Mouse (Mus musculus): Measurements from ENCODE around the gene Dock4. TPM values are rescaled to one million over a fixed set of nuclear protein-coding genes. Genes with fewer than 3 reads are reported as not detected.

The Dock4 gene
- polyA plus RNA-seq, 2 experiments, result 7.7 to 12.2 TPM

DNA sequence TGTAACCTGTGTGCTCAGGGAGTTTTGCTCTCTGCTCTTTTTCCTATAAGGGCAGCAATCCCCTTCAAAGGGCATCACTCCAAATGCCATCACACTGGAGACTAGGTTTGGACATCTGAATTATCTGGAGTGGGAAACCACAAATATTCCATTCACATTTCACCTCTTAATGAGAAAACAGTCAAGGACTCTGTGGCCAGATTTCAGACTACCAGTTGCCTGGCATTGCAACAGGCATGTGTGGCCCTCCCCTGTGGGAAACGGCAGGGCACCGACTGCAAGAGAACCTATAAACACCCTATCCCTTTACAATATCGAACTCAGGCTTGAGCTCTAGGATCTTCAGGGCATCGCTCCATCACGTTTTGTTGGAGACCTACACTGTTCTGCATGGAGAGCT, 448.9 kb downstream of the Dock4 start:
- no peak for ATAC-seq (ENCODE audit: low FRiP score, low read depth)
- H3K9ac ChIP-seq (ENCODE audit: low read depth, low read length, severe bottlenecking), result no peak overlapping the region
- no peak overlapping the region for H3K4me2 ChIP-seq (replicated peaks; ENCODE audit: low read depth, low read length, severe bottlenecking)
- WGBS, result 78% methylated on average over 5 of the region's 5 CpGs
- H3K27ac ChIP-seq (replicated peaks; ENCODE audit: low read depth, low read length), result no peak overlapping the region
- H3K36me3 ChIP-seq (ENCODE audit: control insufficient read depth, insufficient read depth, low read length), result no peaks in the 10 kb centered on the region
- H3K9me3 ChIP-seq (ENCODE audit: control insufficient read depth, low read length), result no peaks in the 10 kb centered on the region
- no peaks in the 10 kb centered on the region for H3K27me3 ChIP-seq (ENCODE audit: control insufficient read depth, insufficient read depth, low read length)
- no peak for DNase-seq (ENCODE audit: low spot score)
- H3K4me1 ChIP-seq (ENCODE audit: control insufficient read depth, insufficient read depth, low read length), result no peaks in the 10 kb centered on the region
- H3K4me3 ChIP-seq (replicated peaks; ENCODE audit: low read length), result no peak overlapping the region
- no peak for TF ChIP-seq POLR2A (IDR thresholded peaks at IDR 0.05; ENCODE audit: borderline replicate concordance, extremely low read depth, insufficient read depth, insufficient read length)

Other genes with a start within 250 kb of the Dock4 start
- 0.77 and 1.9 TPM in 2 replicates for gene Lsmem1, start 246.5 kb upstream of the Dock4 start, polyA plus RNA-seq (2012; rRNA removed)
- 1.2 and 2.0 TPM in 2 replicates for gene Lsmem1, start 246.5 kb upstream of the Dock4 start, polyA plus RNA-seq (2014; fragmentation: Nextera tagmentation; extraction: Ambion mirVana)
- 36.6 and 45.1 TPM in 2 replicates for gene Ifrd1, start 197.4 kb upstream of the Dock4 start, polyA plus RNA-seq (2012; rRNA removed)
- gene Ifrd1, start 197.4 kb upstream of the Dock4 start, polyA plus RNA-seq (2014; fragmentation: Nextera tagmentation; extraction: Ambion mirVana), result 117 and 120 TPM in 2 replicates
- gene Zfp277, start 50 bp upstream of the Dock4 start, polyA plus RNA-seq (2012; rRNA removed), result 18.3 and 22.0 TPM in 2 replicates
- 40.7 and 41.9 TPM in 2 replicates for gene Zfp277, start 50 bp upstream of the Dock4 start, polyA plus RNA-seq (2014; fragmentation: Nextera tagmentation; extraction: Ambion mirVana)

All from limb, embryonic 14.5 days (tissue).